In the genomic region with DNA sequence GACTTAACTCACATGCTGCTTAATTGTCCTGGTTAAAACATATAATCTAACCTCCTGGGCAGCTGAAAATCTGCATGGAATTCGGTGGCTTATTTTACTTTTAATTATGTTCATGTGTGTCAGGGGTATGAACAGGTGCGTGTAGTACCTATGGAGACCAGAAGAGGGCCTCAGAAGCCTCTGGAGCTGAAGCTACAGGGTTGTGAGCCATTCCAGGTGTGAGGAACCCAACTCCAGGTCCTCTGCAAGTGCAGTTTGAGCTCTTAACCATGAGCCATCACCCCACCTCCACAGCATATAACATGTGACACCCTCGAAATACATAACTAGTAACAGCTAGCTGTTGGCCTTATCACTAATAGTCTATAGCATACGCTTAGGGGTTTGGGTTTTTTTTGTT, we compare ENCODE assay signal across 9 mouse cellular contexts. TPM values are rescaled to one million over a fixed set of nuclear protein-coding genes. Genes with fewer than 3 reads are reported as not detected.
DNase-seq lines count a peak whose midpoint lies in the region; ATAC-seq and TF ChIP-seq lines count a peak whose summit lies in the region.
"Had no signal": no experiment of that assay in that cellular context is flagged by ENCODE, and none has a peak within 500 bp of the region (broad histone marks: within the 10 kb centered on the region; RNA-seq: fewer than 3 reads in every experiment).

No protein-coding gene starts in this region.

- H3K9me3 ChIP-seq in heart, postnatal 0 days (replicated peaks; ENCODE audit: control insufficient read depth, low read length) = no peaks in the 10 kb centered on the region
- no peaks in the 10 kb centered on the region for H3K9me3 ChIP-seq in heart, embryonic 10.5 days
- no peaks in the 10 kb centered on the region for H3K9me3 ChIP-seq in ES-Bruce4 (replicated peaks; ENCODE audit: control insufficient read depth, insufficient read depth, low read length, poor library complexity, severe bottlenecking)
- H3K9me3 ChIP-seq in embryonic facial prominence, embryonic 10.5 days = no peaks in the 10 kb centered on the region
- H3K9me3 ChIP-seq: liver, embryonic 15.5 days had no signal

- no peak overlapping the region for H3K4me2 ChIP-seq in heart, postnatal 0 days (ENCODE audit: low read depth, low read length)
- H3K4me2 ChIP-seq: liver, embryonic 15.5 days had no signal

- H3K27me3 ChIP-seq in heart, postnatal 0 days (ENCODE audit: control insufficient read depth, insufficient read depth, low read length) = no peaks in the 10 kb centered on the region
- no peaks in the 10 kb centered on the region for H3K27me3 ChIP-seq in heart, embryonic 10.5 days (ENCODE audit: insufficient read depth, poor library complexity, severe bottlenecking)
- no peaks in the 10 kb centered on the region for H3K27me3 ChIP-seq in ES-Bruce4 (ENCODE audit: control insufficient read depth, insufficient read depth, low read length, poor library complexity, severe bottlenecking)
- peaks cover 15% of the 10 kb centered on the region; the same call in 1 of the 2 replicates for H3K27me3 ChIP-seq in embryonic facial prominence, embryonic 10.5 days (replicated peaks; ENCODE audit: low read depth, poor library complexity, severe bottlenecking)
- H3K27me3 ChIP-seq: liver, embryonic 15.5 days had no signal

- TF ChIP-seq POLR2A in ES-Bruce4 (IDR thresholded peaks at IDR 0.05; ENCODE audit: insufficient read depth, low read length) = no peak

- no peak for ATAC-seq in heart, postnatal 0 days (ENCODE audit: insufficient read depth, low read depth)
- peak; percentile 64; the same call in 1 of the 2 replicates for ATAC-seq in megakaryocyte-erythroid progenitor cell, adult 5-6 weeks (replicated peaks; ENCODE audit: low FRiP score, low TSS enrichment, poor library complexity, severe bottlenecking)
- ATAC-seq in granulocyte monocyte progenitor cell, adult 5-6 weeks (replicated peaks; ENCODE audit: poor library complexity, severe bottlenecking) = no peak

- no peak overlapping the region for H3K4me3 ChIP-seq in heart, postnatal 0 days (ENCODE audit: low read depth, low read length)
- H3K4me3 ChIP-seq in heart, embryonic 10.5 days = no peak overlapping the region
- no peak overlapping the region for H3K4me3 ChIP-seq in ES-Bruce4 (ENCODE audit: low read depth, low read length)
- no peak overlapping the region for H3K4me3 ChIP-seq in embryonic facial prominence, embryonic 10.5 days
- H3K4me3 ChIP-seq: liver, embryonic 15.5 days had no signal

- H3K27ac ChIP-seq in heart, postnatal 0 days (ENCODE audit: low read depth) = no peak overlapping the region
- no peak overlapping the region for H3K27ac ChIP-seq in heart, embryonic 10.5 days
- no peak overlapping the region for H3K27ac ChIP-seq in ES-Bruce4 (ENCODE audit: insufficient read depth, low read length)
- no peak overlapping the region for H3K27ac ChIP-seq in embryonic facial prominence, embryonic 10.5 days (replicated peaks)
- H3K27ac ChIP-seq: liver, embryonic 15.5 days had no signal

- H3K36me3 ChIP-seq in heart, postnatal 0 days (replicated peaks; ENCODE audit: control insufficient read depth, insufficient read depth, low read length) = peaks cover 68% of the 10 kb centered on the region
- H3K36me3 ChIP-seq in heart, embryonic 10.5 days = peaks cover 82% of the 10 kb centered on the region
- H3K36me3 ChIP-seq in ES-Bruce4 (ENCODE audit: control insufficient read depth, insufficient read depth, low read length, poor library complexity, severe bottlenecking) = no peaks in the 10 kb centered on the region
- peaks cover 36% of the 10 kb centered on the region for H3K36me3 ChIP-seq in embryonic facial prominence, embryonic 10.5 days (replicated peaks)

- DNase-seq in heart, postnatal 0 days (ENCODE audit: low spot score) = no peak
- DNase-seq in heart, embryonic 10.5 days (ENCODE audit: low spot score) = no peak
- DNase-seq in 3T3-L1 (ENCODE audit: low read depth, low spot score) = peak; percentile 65
- DNase-seq in embryonic facial prominence, embryonic 10.5 days (ENCODE audit: low spot score) = peak; percentile 23
- no peak for DNase-seq in ovary, postnatal 10 days (ENCODE audit: low spot score)

- 67% methylated on average over 4 of the region's 4 CpGs for WGBS in heart, postnatal 0 days
- 64% methylated on average over 4 of the region's 4 CpGs for WGBS in heart, embryonic 10.5 days
- WGBS in embryonic facial prominence, embryonic 10.5 days = 66% methylated on average over 4 of the region's 4 CpGs

- TF ChIP-seq EP300 in heart, postnatal 0 days (IDR thresholded peaks at IDR 0.05; ENCODE audit: low read depth) = no peak
- no peak for TF ChIP-seq EP300 in ES-Bruce4 (IDR thresholded peaks at IDR 0.05; ENCODE audit: insufficient read depth, low read depth, low read length)

- peak; percentile 57 for TF ChIP-seq CTCF in heart, postnatal 0 days (IDR thresholded peaks at IDR 0.05; ENCODE audit: low read depth)
- TF ChIP-seq CTCF in ES-Bruce4 (IDR thresholded peaks at IDR 0.05; ENCODE audit: low read depth, low read length) = peak; percentile 67

- H3K4me1 ChIP-seq in heart, postnatal 0 days (ENCODE audit: control insufficient read depth, insufficient read depth) = no peaks in the 10 kb centered on the region; the same call in 1 of the 2 replicates
- no peaks in the 10 kb centered on the region for H3K4me1 ChIP-seq in heart, embryonic 10.5 days
- H3K4me1 ChIP-seq in ES-Bruce4 (ENCODE audit: control insufficient read depth, insufficient read depth, low read length) = no peaks in the 10 kb centered on the region
- peaks cover 16% of the 10 kb centered on the region for H3K4me1 ChIP-seq in embryonic facial prominence, embryonic 10.5 days
- H3K4me1 ChIP-seq: liver, embryonic 15.5 days had no signal

- no peak overlapping the region for H3K9ac ChIP-seq in heart, postnatal 0 days (replicated peaks; ENCODE audit: low read depth, low read length)
- H3K9ac ChIP-seq in ES-Bruce4 (ENCODE audit: low read depth, poor library complexity, severe bottlenecking) = no peak overlapping the region
- H3K9ac ChIP-seq: liver, embryonic 15.5 days had no signal

RNA-seq across cellular contexts. Expression of gene Lgmn, which starts 47.6 kb away (rescaled TPM):
- total RNA-seq in heart, postnatal 0 days (2014; rRNA removed; ENCODE audit: low replicate concordance) = 97.7 and 118 TPM in 2 replicates
- 94.0 and 96.0 TPM in 2 replicates for polyA plus RNA-seq in heart, postnatal 0 days (2015; fragmentation: Nextera tagmentation; extraction: Ambion mirVana)
- polyA plus RNA-seq in heart, embryonic 10.5 days (2016; fragmentation: Nextera tagmentation; extraction: Ambion mirVana) = 84.4 and 111 TPM in 2 replicates
- 81.1 and 93.6 TPM in 2 replicates for polyA plus RNA-seq in ES-Bruce4 (2011; ENCODE audit: insufficient read depth, insufficient read length, low read depth, missing spikeins)
- polyA plus RNA-seq in embryonic facial prominence, embryonic 10.5 days (2016; fragmentation: Nextera tagmentation; extraction: Ambion mirVana) = 42.7 and 45.6 TPM in 2 replicates
- not detected in 2 replicates for total RNA-seq in megakaryocyte-erythroid progenitor cell, adult 5-6 weeks (2014; fragmentation: Nextera tagmentation)
- total RNA-seq in megakaryocyte-erythroid progenitor cell, adult 5-6 weeks (2017) = 0.14 and 0.38 TPM in 2 replicates
- 0.47 and 0.58 TPM in 2 replicates for total RNA-seq in granulocyte monocyte progenitor cell, adult 5-6 weeks (2014; fragmentation: Nextera tagmentation)
- total RNA-seq in granulocyte monocyte progenitor cell, adult 5-6 weeks (2017) = 1.2 and 1.7 TPM in 2 replicates

Comparison
In these comparisons a context has a peak if more than half of its experiments do, and no peak if none do; other contexts are left out.
1. DNase-seq: peak in 3T3-L1 (single experiment) and embryonic facial prominence, embryonic 10.5 days (single experiment); none in heart, postnatal 0 days (single experiment), heart, embryonic 10.5 days (single experiment) and ovary, postnatal 10 days (single experiment).